Mouse (Mus musculus) neutrophil, adult 83 days (primary cell): ENCODE measurements around the gene Pyroxd1. TPM values are rescaled to one million over a fixed set of nuclear protein-coding genes. Genes with fewer than 3 reads are reported as not detected.

Experiments
- total RNA-seq, 2 experiments: library from RNA; stranded (reverse); gene quantifications; one replicate each; pipeline ENCODE4 v1.2.4; 2023

The Pyroxd1 gene
- 1 to 10 TPM; 7.0 to 9.5 TPM for total RNA-seq

GRCm38 (mm10) chr6:142345440-142346038 is at the start of gene Pyroxd1:
Gene Pyroxd1 (plus strand): TSS chr6:142345654.

DNA sequence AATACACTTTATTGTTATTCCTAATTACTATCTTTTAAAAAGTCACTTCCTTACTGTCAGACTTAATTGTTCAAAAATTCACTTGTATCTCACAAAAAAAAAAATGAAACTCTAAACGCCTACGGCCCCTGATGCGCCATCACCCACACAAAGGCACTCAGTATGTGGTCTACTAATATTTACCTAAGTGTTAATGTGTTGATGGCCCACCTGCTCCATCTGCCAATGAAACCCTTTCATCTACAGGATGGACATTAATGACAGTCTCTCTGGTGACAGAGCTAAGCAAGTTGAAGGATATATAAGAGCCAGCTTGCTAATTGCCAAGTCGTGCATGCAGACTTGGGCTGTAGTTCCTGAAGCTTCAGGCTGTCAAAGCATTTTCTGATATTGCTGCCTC is 47.4 kb upstream of the Pyroxd1 start, which contains the start of gene Iapp:
Iapp (plus strand) TSS at position 326 of the 400 bp plus-strand sequence.

DNA sequence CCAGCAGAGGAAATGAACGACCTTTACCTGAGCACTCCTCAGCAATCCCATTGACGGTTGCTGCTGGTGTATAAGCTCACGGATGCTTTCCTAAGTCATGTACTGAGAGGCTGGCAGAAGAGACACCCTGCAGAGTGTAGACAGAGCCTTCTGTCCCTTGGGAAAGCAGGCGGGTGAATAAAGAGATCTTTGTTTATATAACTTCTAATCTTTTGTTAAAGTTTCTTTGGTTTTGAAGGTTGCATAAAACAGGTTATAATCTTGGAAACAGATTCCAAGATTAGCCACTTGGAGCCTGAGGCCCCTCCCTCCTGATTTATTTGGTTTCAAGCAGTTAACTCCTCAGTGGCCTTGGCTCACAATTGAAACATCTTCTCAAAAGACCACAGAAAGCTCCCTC is 22.6 kb upstream of the Pyroxd1 start, which contains the start of gene Slco1a5:
Slco1a5 (minus strand) TSS at position 101 of the 400 bp plus-strand sequence.

DNA sequence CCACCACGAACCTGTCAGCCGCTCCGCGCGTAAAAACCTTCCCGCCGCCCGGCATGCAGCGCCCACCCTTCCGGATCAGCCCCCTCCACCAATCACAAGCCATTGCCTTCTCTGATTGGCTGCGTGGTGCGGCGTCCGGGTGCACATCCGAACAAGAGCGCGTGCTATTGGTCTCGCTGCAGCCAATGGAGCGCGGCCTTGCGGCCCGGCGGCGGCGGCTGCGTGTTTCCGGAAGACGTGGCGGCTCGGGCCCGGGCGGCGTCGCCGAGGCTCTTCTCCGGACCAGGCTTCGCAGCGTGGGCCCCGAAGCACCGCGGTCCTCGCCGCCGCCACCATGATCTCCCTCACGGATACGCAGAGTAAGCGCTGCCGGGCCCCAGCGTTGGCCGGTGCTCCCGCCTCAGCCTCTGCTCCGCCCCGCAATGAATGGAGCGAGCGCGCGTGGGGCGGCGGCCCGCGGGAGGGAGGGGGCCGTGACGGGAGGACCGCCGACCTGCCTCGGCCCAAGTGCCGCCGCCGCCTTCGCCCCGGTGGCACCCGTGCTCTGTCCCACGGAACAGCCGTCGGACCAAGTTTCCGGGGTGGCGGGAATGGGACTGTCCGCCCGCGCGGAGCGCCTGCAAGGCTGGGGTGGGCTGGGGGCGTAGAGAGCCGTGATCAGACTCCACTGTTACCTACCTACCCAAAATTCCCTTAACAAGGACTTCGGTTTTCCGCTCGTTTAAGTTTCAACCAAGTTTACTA is 41.7 kb downstream of the Pyroxd1 start, which contains the start of the genes Recql and Golt1b:
Recql (minus strand) TSS at position 77 of the 744 bp plus-strand sequence.
Golt1b (plus strand) TSS at position 211 of the 744 bp plus-strand sequence.

Other genes starting within 250 kb of the Pyroxd1 start
- 1 to 10 TPM in 1 of 2 experiments, not detected in 1; 1.8 TPM for gene Slco1a6, start 137.1 kb upstream of the Pyroxd1 start, total RNA-seq
- not detected for gene Iapp, start 47.2 kb upstream of the Pyroxd1 start, total RNA-seq
- not detected for gene Slco1a5, start 22.7 kb upstream of the Pyroxd1 start, total RNA-seq
- gene Recql, start 41.4 kb downstream of the Pyroxd1 start, total RNA-seq, result 10 to 100 TPM; 16.1 to 17.5 TPM
- 10 to 100 TPM; 11.7 to 17.4 TPM for gene Golt1b, start 41.6 kb downstream of the Pyroxd1 start, total RNA-seq
- gene Spx, start 67.8 kb downstream of the Pyroxd1 start, total RNA-seq, result not detected
- gene Gys2, start 127.5 kb downstream of the Pyroxd1 start, total RNA-seq, result not detected
- gene Ldhb, start 162.3 kb downstream of the Pyroxd1 start, total RNA-seq, result 10 to 100 TPM; 25.2 to 30.6 TPM
- gene Kcnj8, start 226.0 kb downstream of the Pyroxd1 start, total RNA-seq, result under 1 TPM; 0.18 to 0.24 TPM